20 mouse cellular contexts compared by ENCODE assay signal in the genomic region with DNA sequence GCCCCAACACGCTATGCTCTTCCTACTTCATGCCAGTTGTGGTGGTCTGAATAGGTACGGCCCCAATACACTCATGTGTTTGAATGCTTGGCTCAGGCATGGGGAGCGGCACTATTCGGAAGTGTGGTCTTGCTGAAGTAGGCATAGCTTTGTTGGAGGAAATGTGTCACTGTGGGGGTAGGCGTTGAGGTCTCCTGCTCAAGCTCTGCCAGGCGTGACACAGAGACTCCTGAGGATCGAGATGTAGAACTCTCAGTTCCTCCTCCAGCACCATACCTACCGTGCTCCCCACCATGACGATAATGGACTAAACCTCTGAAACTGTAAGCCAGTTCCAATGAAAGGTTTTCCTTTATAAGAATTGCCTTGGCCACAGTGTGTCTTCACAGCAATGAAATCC. TPM values are rescaled to one million over a fixed set of nuclear protein-coding genes. Genes with fewer than 3 reads are reported as not detected.
DNase-seq lines count a peak whose midpoint lies in the region; ATAC-seq and TF ChIP-seq lines count a peak whose summit lies in the region.
"Had no signal": no experiment of that assay in that cellular context is flagged by ENCODE, and none has a peak within 500 bp of the region (broad histone marks: within the 10 kb centered on the region; RNA-seq: fewer than 3 reads in every experiment).

No protein-coding gene starts in this region.

- no peaks in the 10 kb centered on the region for H3K9me3 ChIP-seq in liver, postnatal 0 days (ENCODE audit: low read length)
- H3K9me3 ChIP-seq: embryonic facial prominence, embryonic 15.5 days; forebrain, embryonic 10.5 days; forebrain, embryonic 15.5 days; heart, embryonic 12.5 days; hindbrain, embryonic 15.5 days had no signal

- ATAC-seq in neutrophil, adult 5-6 weeks (ENCODE audit: extremely low read depth, insufficient number of reproducible peaks, low FRiP score, poor library complexity, severe bottlenecking): peak; percentile 78
- ATAC-seq in liver, postnatal 0 days: no peak
- ATAC-seq: CD4-positive, CD25-positive, alpha-beta regulatory T cell, adult 4 months; forebrain, embryonic 15.5 days had no signal

- H3K9ac ChIP-seq in liver, postnatal 0 days (replicated peaks): no peak overlapping the region
- H3K9ac ChIP-seq: embryonic facial prominence, embryonic 15.5 days; forebrain, embryonic 15.5 days; heart, embryonic 12.5 days; hindbrain, embryonic 15.5 days had no signal

- H3K4me3 ChIP-seq in liver, postnatal 0 days (ENCODE audit: low read depth, low read length): no peak overlapping the region
- H3K4me3 ChIP-seq: embryonic facial prominence, embryonic 15.5 days; erythroblast, embryonic 14.5 days; forebrain, embryonic 10.5 days; forebrain, embryonic 15.5 days; heart, embryonic 12.5 days; hindbrain, embryonic 15.5 days had no signal

- H3K27ac ChIP-seq in liver, postnatal 0 days (ENCODE audit: low read depth): no peak overlapping the region
- H3K27ac ChIP-seq: embryonic facial prominence, embryonic 15.5 days; forebrain, embryonic 10.5 days; forebrain, embryonic 15.5 days; hindbrain, embryonic 15.5 days had no signal

- 81% methylated on average over 9 of the region's 9 CpGs for WGBS in liver, postnatal 0 days (ENCODE audit: insufficient replicate concordance)

- H3K4me1 ChIP-seq in liver, postnatal 0 days (ENCODE audit: insufficient read depth): no peaks in the 10 kb centered on the region

- peaks cover 32% of the 10 kb centered on the region for H3K36me3 ChIP-seq in liver, postnatal 0 days (replicated peaks; ENCODE audit: insufficient read depth, low read length)

- no peak for TF ChIP-seq CTCF in liver, postnatal 0 days (IDR thresholded peaks at IDR 0.05; ENCODE audit: low read depth)

- H3K27me3 ChIP-seq in liver, postnatal 0 days (ENCODE audit: insufficient read depth, low read length): no peaks in the 10 kb centered on the region
- H3K27me3 ChIP-seq: embryonic facial prominence, embryonic 15.5 days; forebrain, embryonic 15.5 days; heart, embryonic 12.5 days; hindbrain, embryonic 15.5 days had no signal

- no peak overlapping the region for H3K4me2 ChIP-seq in liver, postnatal 0 days (ENCODE audit: low read depth, low read length)
- H3K4me2 ChIP-seq: embryonic facial prominence, embryonic 15.5 days; forebrain, embryonic 15.5 days; heart, embryonic 12.5 days; hindbrain, embryonic 15.5 days had no signal

- TF ChIP-seq EP300 in liver, postnatal 0 days (IDR thresholded peaks at IDR 0.05; ENCODE audit: low read depth): no peak

- peak; percentile 36 for DNase-seq in lung, postnatal 25 days (ENCODE audit: low spot score)
- DNase-seq in lung, postnatal 14 days: no peak
- DNase-seq in B cell, adult 2 months: peak; percentile 70 to 76
- peak; percentile 81 to 83 for DNase-seq in spleen, postnatal 36 days (ENCODE audit: low spot score in 2 of 2)
- DNase-seq in testis, postnatal 14 days (ENCODE audit: low spot score): no peak
- DNase-seq in adrenal gland, adult 8-10 months: no peak
- DNase-seq in liver, postnatal 0 days: no peak
- DNase-seq: adrenal gland, postnatal 25 days; cerebellum, adult 18-20 months; cerebellum, postnatal 10 days; embryo, embryonic 11 days; gastrocnemius, postnatal 10 days had no signal

RNA-seq across cellular contexts. Expression of a gene that starts 5.1 kb away (rescaled TPM):
- total RNA-seq in neutrophil, adult 5-6 weeks (2017): 416 and 419 TPM in 2 replicates
- 100 to 1,000 TPM; 101 to 136 (median 117) TPM for total RNA-seq in adrenal gland, adult 8-10 months (2022)
- 68.2 and 69.3 TPM in 2 replicates for polyA plus RNA-seq in liver, postnatal 0 days (2015; fragmentation: Nextera tagmentation; extraction: Ambion mirVana)

RNA-seq across cellular contexts. Expression of a gene that starts 5.3 kb away (rescaled TPM):
- 38.2 and 49.8 TPM in 2 replicates for total RNA-seq in neutrophil, adult 5-6 weeks (2017)
- 10 to 100 TPM; 47.0 to 58.8 (median 50.4) TPM for total RNA-seq in adrenal gland, adult 8-10 months (2022)
- polyA plus RNA-seq in liver, postnatal 0 days (2015; fragmentation: Nextera tagmentation; extraction: Ambion mirVana): 16.4 and 20.4 TPM in 2 replicates

Comparison
In these comparisons a context has a peak if more than half of its experiments do, and no peak if none do; other contexts are left out.
1. DNase-seq: peak in lung, postnatal 25 days (single experiment), B cell, adult 2 months (2 of 2) and spleen, postnatal 36 days (2 of 2); none in lung, postnatal 14 days (single experiment), testis, postnatal 14 days (single experiment), adrenal gland, adult 8-10 months (single experiment) and liver, postnatal 0 days (single experiment).